Mouse (Mus musculus): ENCODE measurements around the gene Hagh.

DNA sequence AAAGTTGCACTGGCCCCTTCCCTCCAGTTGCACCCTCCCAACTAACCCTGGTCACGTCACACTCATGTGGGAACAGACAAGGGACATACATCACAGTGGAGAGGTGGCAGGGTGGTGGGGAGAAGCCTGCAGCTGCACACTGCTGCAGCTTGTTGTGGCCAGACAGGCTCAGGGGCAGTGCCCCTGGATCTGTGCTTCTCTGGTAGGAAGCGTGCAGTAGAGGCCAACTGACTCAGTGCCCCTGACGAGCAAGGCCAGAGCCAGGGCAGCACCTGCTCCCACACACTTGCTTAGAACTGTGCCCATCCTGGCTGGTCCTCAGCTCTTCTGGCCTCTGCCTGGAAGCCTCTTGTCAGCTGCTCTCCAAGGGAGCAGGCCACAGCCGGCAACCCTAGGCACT, 57.7 kb downstream of the Hagh start:
- no peak for TF ChIP-seq POLR2A (IDR thresholded peaks at IDR 0.05; ENCODE audit: insufficient read depth, low read depth, low read length)
- TF ChIP-seq CTCF (IDR thresholded peaks at IDR 0.05; ENCODE audit: insufficient read depth, low read depth, low read length): no peak
